Mouse (Mus musculus): ENCODE data around the gene Atp6v1f.

GRCm38 (mm10) chr6:29513284-29513683 lies 45.8 kb downstream of the Atp6v1f start:
- TF ChIP-seq CTCF (IDR thresholded peaks at IDR 0.05 in 2 of 3, conservative IDR thresholded peaks at IDR 0.05 in 1 of 3; ENCODE audit: control insufficient read depth in 1 of 3, insufficient read depth in 1 of 3, low read depth in 2 of 3, low read length in 3 of 3, poor library complexity in 1 of 3, severe bottlenecking in 1 of 3), result no peak
- no peak for TF ChIP-seq RCOR1 (IDR thresholded peaks at IDR 0.05; ENCODE audit: low read depth, low read length)
- TF ChIP-seq NELFE (IDR thresholded peaks at IDR 0.05; ENCODE audit: low read depth, low read length), result no peak
- TF ChIP-seq POLR2A (IDR thresholded peaks at IDR 0.05; ENCODE audit: control insufficient read depth in 1 of 2, insufficient read depth in 1 of 2, low read depth in 1 of 2, low read length in 2 of 2, poor library complexity in 1 of 2), result peak in 1 of 2 experiments; percentile 29; a peak in 1 of 4 replicates
- no peak for TF ChIP-seq TCF12 (IDR thresholded peaks at IDR 0.05; ENCODE audit: low read depth, low read length)
- TF ChIP-seq CHD1 (IDR thresholded peaks at IDR 0.05; ENCODE audit: low read depth, low read length), result no peak
- no peak for TF ChIP-seq USF1 (IDR thresholded peaks at IDR 0.05; ENCODE audit: low read depth, low read length)
- no peak for TF ChIP-seq ZMIZ1 (IDR thresholded peaks at IDR 0.05; ENCODE audit: low read depth, low read length)
